Mouse (Mus musculus) stomach, embryonic 14.5 days (tissue): ENCODE results near the gene Ets1. TPM values are rescaled to one million over a fixed set of nuclear protein-coding genes. Genes with fewer than 3 reads are reported as not detected.

Source experiments
- ATAC-seq: fragments of 200-750 bp; cut with Nextera tagmentation; 2 replicates; pipeline ENCODE4 v1.8.0; 2017; ENCODE audit warnings: low read depth, moderate TSS enrichment; ENCODE audit not compliant: insufficient number of reproducible peaks, insufficient read depth, low FRiP score
- H3K27ac ChIP-seq: fragments of 300-500 bp; sonication (generic); 2 replicates; pipeline ENCODE4 v1.5.1; 2014; ENCODE audit warnings: mild to moderate bottlenecking, low read length, moderate library complexity, mixed read lengths
- H3K27me3 ChIP-seq: fragments of 300-500 bp; sonication (generic); 2 replicates; pipeline ENCODE4 v1.6.1; 2014; ENCODE audit warnings: low read length, control low read depth, mixed read lengths; ENCODE audit not compliant: control insufficient read depth, insufficient read depth
- H3K36me3 ChIP-seq: fragments of 300-500 bp; sonication (generic); 2 replicates; pipeline ENCODE4 v1.6.1; 2014; ENCODE audit warnings: mild to moderate bottlenecking, control low read depth, low read length, moderate library complexity, mixed read lengths; ENCODE audit not compliant: control insufficient read depth, insufficient read depth
- H3K4me1 ChIP-seq: fragments of 300-500 bp; sonication (generic); 2 replicates; pipeline ENCODE4 v1.6.1; 2014; ENCODE audit warnings: low read length, control low read depth, mixed read lengths; ENCODE audit not compliant: control insufficient read depth, insufficient read depth
- H3K4me2 ChIP-seq: fragments of 300-500 bp; sonication (generic); replicated peaks from 2 replicates; pipeline ENCODE4 v1.6.1; 2014; ENCODE audit warnings: low read depth, low read length, control low read depth
- H3K4me3 ChIP-seq: fragments of 300-500 bp; sonication (generic); 2 replicates; pipeline ENCODE4 v1.5.1; 2014; ENCODE audit warnings: low read depth, low read length, control low read depth
- H3K9ac ChIP-seq: fragments of 300-500 bp; sonication (generic); replicated peaks from 2 replicates; pipeline ENCODE4 v1.6.1; 2014; ENCODE audit warnings: low read depth, mild to moderate bottlenecking, control low read depth, low read length, moderate library complexity, mixed read lengths
- H3K9me3 ChIP-seq: fragments of 300-500 bp; sonication (generic); 2 replicates; pipeline ENCODE4 v1.6.1; 2016; ENCODE audit warnings: low read depth, low read length, control low read depth; ENCODE audit not compliant: control insufficient read depth
- WGBS: fragments of 180-500 bp; shearing (Covaris S2); extraction: QIAGEN DNeasy Blood & Tissue Kit; methylation state at CpG from one replicate; pipeline ENCODE4 v1.1.7; 2014; 5-methylcytosine and 5-hydroxymethylcytosine counted together
- polyA plus RNA-seq: library from polyadenylated mRNA; unstranded; fragments of >200 nt; fragmentation: Nextera tagmentation; extraction: Ambion mirVana; gene quantifications from 2 replicates; pipeline ENCODE4 v1.2.1, GENCODE M21; 2014

Gene Ets1
- polyA plus RNA-seq, 1 experiment from 2014 or later = 40.9 TPM

DNA sequence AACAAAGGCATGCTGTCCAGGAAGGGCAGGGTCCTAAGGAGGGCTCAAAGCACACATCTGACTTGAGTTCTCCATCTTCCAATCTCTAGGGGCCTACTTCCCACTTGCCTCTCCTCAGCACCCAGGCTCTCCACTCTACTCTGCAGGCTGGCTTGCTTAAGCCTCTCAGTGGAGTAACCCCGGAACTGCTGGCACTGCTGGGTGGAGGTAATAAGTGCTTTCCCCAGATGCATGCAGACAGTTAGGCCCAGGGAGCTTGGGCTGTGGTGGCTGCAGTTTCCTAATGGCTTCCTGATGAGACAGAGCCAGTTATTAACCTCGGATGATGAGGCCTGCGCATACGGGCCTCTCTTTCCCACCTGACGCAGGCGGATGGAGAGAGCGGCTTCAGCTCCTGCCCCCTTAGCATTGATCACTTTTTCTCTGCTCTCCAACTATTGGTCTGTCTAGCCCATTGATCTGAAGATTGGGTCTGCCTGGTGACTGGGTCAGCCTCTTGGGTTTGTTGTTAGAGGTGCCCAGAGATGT, 76.4 kb downstream of the Ets1 start:
- H3K4me1 ChIP-seq = peaks cover 63% of the 10 kb centered on the region
- H3K9ac ChIP-seq = no peak overlapping the region
- H3K4me3 ChIP-seq = no peak overlapping the region
- no peaks in the 10 kb centered on the region for H3K27me3 ChIP-seq
- H3K27ac ChIP-seq = no peak overlapping the region
- no peaks in the 10 kb centered on the region for H3K36me3 ChIP-seq
- 85% methylated on average over 7 of the region's 7 CpGs for WGBS
- H3K9me3 ChIP-seq = no peaks in the 10 kb centered on the region
- H3K4me2 ChIP-seq = no peak overlapping the region
- ATAC-seq = no peak

DNA sequence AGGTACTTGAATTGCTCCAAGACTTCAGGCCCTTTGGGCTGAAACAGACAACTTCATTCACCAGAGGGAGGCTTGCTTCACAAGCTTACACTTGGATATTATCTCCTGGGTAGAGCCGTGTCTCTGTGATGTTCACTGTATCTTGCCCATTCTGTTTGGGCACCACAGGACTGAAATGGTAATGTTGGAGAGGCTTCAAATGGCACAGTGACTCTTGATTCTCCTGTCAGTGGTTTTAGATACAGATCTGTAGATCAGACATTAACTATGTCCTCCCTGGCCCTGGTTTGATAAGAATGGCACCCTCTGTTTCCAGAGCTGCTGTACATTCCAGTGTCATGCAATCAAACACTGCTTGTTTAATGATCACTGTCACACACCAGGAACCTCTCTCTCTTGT, 77.1 kb downstream of the Ets1 start:
- ATAC-seq = no peak
- no peak overlapping the region for H3K4me3 ChIP-seq
- H3K36me3 ChIP-seq = no peaks in the 10 kb centered on the region
- H3K4me1 ChIP-seq = peaks cover 70% of the 10 kb centered on the region
- no peak overlapping the region for H3K9ac ChIP-seq
- no peak overlapping the region for H3K27ac ChIP-seq
- no peak overlapping the region for H3K4me2 ChIP-seq
- 83% methylated on average over 1 of the region's 1 CpGs for WGBS
- no peaks in the 10 kb centered on the region for H3K9me3 ChIP-seq
- H3K27me3 ChIP-seq = no peaks in the 10 kb centered on the region

DNA sequence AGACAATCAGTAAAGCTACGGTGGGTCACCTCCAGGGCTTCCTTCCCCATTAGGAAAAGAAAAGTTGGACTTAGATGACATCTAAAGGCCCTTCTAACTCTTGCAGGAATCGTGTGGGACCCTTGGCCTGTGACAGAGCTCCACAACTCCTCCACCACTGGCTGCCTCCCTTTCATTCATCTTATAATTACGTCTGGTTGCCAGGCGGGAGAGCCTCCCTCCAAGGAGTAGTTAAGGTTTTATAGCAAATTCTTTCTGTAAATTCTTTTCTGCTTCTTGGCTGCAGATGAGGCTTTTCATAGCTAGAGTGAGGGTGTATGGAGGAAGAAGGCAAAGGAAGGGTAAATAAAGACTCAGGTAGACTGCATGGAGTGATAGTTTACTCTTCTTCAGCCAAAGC, 77.8 kb downstream of the Ets1 start:
- Histone ChIP-seq H3K9me3 (no peaks in the 10 kb centered on the region), H3K4me1 (peaks cover 71% of the 10 kb centered on the region), H3K36me3 (no peaks in the 10 kb centered on the region), H3K27ac (no peak overlapping the region), H3K4me3 (no peak overlapping the region), H3K4me2 (no peak overlapping the region), H3K9ac (no peak overlapping the region), H3K27me3 (no peaks in the 10 kb centered on the region)
- ATAC-seq = no peak
- WGBS = 44% methylated on average over 4 of the region's 4 CpGs

DNA sequence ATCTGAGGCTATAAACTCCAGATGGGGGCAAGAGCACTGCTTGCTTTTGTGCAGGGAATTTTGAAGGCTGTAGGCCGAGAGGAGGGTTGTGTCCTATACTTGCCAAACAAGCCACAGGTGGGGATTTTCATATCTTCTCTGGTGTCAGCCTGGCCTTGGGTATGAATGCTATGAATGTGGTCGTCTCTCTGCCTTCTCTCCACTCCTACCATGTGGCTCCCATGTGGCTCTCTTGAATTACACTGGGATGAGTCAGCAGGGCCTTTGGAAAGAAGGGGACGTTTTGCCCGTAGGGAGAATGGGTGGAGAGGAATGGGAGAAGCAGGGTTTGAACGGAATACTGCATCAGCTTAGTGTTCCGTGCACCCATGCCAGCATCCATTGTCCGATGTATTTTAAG, 78.5 kb downstream of the Ets1 start:
- Histone ChIP-seq H3K9ac (no peak overlapping the region), H3K4me3 (no peak overlapping the region), H3K27ac (no peak overlapping the region; the same call in 1 of the 2 replicates), H3K36me3 (no peaks in the 10 kb centered on the region), H3K9me3 (no peaks in the 10 kb centered on the region), H3K4me2 (no peak overlapping the region), H3K27me3 (no peaks in the 10 kb centered on the region), H3K4me1 (peaks cover 70% of the 10 kb centered on the region)
- ATAC-seq = no peak
- 66% methylated on average over 7 of the region's 7 CpGs for WGBS

DNA sequence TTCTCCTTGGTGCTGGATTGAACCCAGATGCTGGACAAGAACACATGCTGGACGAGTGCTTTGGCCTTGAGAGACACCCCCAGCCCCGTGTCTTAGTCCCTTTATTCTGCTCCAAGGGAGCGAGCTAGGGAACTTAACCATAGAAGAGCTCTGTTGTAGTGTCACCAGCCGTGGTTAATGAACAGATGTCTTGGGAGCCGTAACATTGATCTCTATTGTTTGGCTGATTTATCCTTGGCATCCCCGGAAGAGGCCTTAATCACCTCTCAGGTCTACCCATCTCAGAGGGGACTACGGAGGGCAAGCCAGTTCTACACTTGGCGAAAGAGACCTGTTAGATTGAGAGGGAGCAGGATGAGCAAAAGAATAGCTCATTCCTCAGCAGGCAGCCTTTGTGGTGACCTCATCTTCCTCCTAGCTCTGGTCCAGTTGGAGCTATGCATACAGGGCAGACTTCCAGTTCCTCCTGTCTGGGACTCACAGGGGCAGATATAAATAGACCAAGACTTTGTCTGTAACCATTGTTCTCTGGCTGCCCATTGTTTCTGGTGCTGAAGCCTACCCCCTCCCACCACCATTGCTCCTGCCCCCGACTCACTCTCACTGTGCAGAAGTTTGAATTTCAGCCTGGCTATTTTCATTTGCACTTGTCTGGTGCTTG, 79.9 kb downstream of the Ets1 start:
- peaks cover 74% of the 10 kb centered on the region for H3K4me1 ChIP-seq
- no peaks in the 10 kb centered on the region for H3K9me3 ChIP-seq
- H3K27me3 ChIP-seq = no peaks in the 10 kb centered on the region
- WGBS = 67% methylated on average over 9 of the region's 9 CpGs
- no peak overlapping the region for H3K9ac ChIP-seq
- no peaks in the 10 kb centered on the region for H3K36me3 ChIP-seq
- no peak overlapping the region for H3K4me2 ChIP-seq
- peak; percentile 42; the same call in 1 of the 2 replicates for ATAC-seq
- no peak overlapping the region; the same call in 1 of the 2 replicates for H3K27ac ChIP-seq
- no peak overlapping the region for H3K4me3 ChIP-seq

DNA sequence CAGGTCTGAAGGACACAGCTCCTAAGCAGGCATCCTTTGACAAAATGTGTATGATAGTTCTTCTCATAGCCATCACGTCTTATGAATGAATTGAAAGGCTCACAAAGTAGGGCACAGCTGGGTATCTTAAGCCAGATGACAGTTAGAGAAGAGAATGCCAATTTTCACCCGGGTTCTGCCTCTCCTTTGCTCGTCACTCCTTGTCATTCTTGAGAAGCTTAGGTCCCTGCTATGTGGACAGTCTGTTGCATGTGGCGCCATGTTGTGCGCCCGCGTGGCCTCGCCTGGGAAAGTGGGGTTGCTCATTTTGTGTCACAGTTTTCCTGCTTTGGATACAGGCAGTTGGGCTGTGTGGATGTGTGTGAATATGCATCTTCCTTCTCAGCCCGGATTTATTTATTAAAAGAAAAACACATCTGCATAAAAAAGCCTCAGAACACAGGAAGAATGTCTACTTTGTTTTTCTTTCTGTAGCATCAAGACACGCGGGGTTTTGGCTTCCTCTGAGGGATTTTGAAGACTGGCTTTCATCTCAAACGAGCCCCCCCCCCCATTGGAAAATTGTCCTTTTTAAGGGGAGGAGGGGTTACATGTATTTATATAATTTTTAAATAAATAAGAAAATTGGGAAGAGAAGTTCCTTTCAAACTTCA, 81.4 kb downstream of the Ets1 start:
- ATAC-seq = no peak
- H3K27me3 ChIP-seq = no peaks in the 10 kb centered on the region
- peak overlapping the region; percentile 35 for H3K27ac ChIP-seq
- no peaks in the 10 kb centered on the region for H3K36me3 ChIP-seq
- 71% methylated on average over 12 of the region's 12 CpGs for WGBS
- H3K4me2 ChIP-seq = no peak overlapping the region
- peaks cover 66% of the 10 kb centered on the region for H3K4me1 ChIP-seq
- no peak overlapping the region for H3K9ac ChIP-seq
- H3K9me3 ChIP-seq = no peaks in the 10 kb centered on the region
- H3K4me3 ChIP-seq = no peak overlapping the region

DNA sequence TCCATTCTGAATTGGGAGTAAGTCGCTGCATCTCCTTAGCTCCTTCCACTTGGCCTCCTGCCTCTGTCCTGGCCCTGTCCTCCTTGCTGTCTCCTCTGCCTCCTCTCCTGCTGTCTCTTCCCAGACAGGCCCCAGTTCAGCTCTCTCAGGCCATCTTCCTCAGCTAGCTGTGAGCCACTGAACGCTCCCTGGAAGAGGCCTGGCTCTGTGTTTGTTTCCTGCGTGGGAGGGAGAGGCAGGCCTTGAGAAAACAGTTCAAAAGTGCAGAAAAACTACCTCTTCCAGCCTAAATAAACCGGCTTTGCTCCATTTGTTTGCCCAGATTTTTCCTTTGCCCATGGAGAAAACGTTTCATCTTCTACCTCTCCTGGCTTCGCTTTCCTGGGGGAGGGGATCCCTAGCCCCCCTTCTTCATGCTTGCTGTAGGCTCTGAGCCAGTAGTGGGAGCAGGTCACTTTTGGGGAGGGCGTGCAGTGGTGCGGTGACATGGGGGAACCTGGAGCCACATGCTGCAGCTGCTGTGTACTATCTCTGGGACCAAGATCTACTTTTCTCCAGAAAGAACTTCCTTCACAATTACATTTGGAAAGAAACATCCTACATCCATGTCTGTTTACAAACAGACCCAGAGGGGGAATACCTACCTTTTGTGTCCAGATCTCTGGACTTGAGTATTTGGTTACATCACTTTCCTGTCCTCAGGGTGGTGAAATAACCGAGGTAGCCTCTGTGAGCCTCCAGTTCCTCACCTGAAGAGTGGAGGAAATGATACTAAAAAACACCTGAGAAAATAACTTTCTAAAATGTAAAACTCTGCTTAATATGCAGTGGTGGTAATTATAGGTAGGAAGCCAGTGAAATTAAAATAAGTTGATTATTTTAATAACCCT, 82.2 kb downstream of the Ets1 start:
- no peaks in the 10 kb centered on the region for H3K36me3 ChIP-seq
- H3K27me3 ChIP-seq = no peaks in the 10 kb centered on the region
- ATAC-seq = no peak
- H3K4me1 ChIP-seq = peaks cover 63% of the 10 kb centered on the region
- WGBS = 43% methylated on average over 9 of the region's 9 CpGs
- no peaks in the 10 kb centered on the region for H3K9me3 ChIP-seq
- no peak overlapping the region for H3K4me2 ChIP-seq
- H3K4me3 ChIP-seq = no peak overlapping the region
- H3K27ac ChIP-seq = peak overlapping the region; percentile 35; the same call in 1 of the 2 replicates
- H3K9ac ChIP-seq = no peak overlapping the region

DNA sequence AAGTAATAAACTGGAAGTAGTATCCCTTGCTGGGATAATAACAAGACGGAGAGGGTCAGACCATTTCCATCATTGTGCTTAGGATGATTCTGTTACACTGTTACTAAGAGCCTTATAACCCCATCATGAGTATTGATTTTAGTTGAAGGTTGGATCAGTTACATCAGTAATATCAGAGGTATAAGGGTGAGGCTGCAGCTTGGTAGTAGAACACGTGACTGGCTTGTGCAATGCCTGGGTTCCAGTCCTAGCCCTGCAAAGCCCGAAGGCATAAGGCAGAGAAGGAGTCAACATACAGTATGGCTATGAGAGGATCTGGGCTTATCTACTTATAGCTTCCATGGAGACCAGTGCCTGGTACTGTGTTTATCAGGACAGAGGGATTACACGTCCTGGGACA, 82.8 kb downstream of the Ets1 start:
- WGBS = 77% methylated on average over 4 of the region's 4 CpGs
- no peak for ATAC-seq

More for the DNA sequence above, 82.8 kb downstream of the Ets1 start:
- H3K4me2 ChIP-seq = no peak overlapping the region
- H3K36me3 ChIP-seq = no peaks in the 10 kb centered on the region
- H3K9ac ChIP-seq = no peak overlapping the region
- no peak overlapping the region for H3K27ac ChIP-seq
- H3K4me3 ChIP-seq = no peak overlapping the region
- no peaks in the 10 kb centered on the region for H3K27me3 ChIP-seq
- peaks cover 57% of the 10 kb centered on the region for H3K4me1 ChIP-seq
- no peaks in the 10 kb centered on the region for H3K9me3 ChIP-seq
